Mouse (Mus musculus) heart, embryonic 13.5 days (tissue): ENCODE results near the gene Rundc3b. TPM values are rescaled to one million over a fixed set of nuclear protein-coding genes. Genes with fewer than 3 reads are reported as not detected.

ENCODE experiments used
- ATAC-seq: fragments of 200-750 bp; cut with Nextera tagmentation; 2 replicates; pipeline ENCODE4 v1.8.0; 2017; ENCODE audit warnings: moderate TSS enrichment; ENCODE audit not compliant: insufficient number of reproducible peaks, low FRiP score, low TSS enrichment; ENCODE audit errors: extremely low read depth
- H3K27ac ChIP-seq: fragments of 300-500 bp; sonication (generic); replicated peaks from 2 replicates; pipeline ENCODE4 v1.5.1; 2015; ENCODE audit warnings: moderate library complexity, mild to moderate bottlenecking, inconsistent platforms
- H3K27me3 ChIP-seq: fragments of 300-500 bp; sonication (generic); replicated peaks from 2 replicates; pipeline ENCODE4 v1.6.1; 2015; ENCODE audit warnings: mild to moderate bottlenecking, inconsistent platforms
- H3K36me3 ChIP-seq: fragments of 300-500 bp; sonication (generic); 2 replicates; pipeline ENCODE4 v1.6.1; 2015; ENCODE audit warnings: mild to moderate bottlenecking, inconsistent platforms
- H3K4me1 ChIP-seq: fragments of 300-500 bp; sonication (generic); 2 replicates; pipeline ENCODE4 v1.6.1; 2015; ENCODE audit warnings: inconsistent platforms
- H3K4me2 ChIP-seq: fragments of 300-500 bp; sonication (generic); 2 replicates; pipeline ENCODE4 v1.6.1; 2015; ENCODE audit warnings: inconsistent platforms, mild to moderate bottlenecking, moderate library complexity
- H3K4me3 ChIP-seq: fragments of 300-500 bp; sonication (generic); 2 replicates; pipeline ENCODE4 v1.5.1; 2015; ENCODE audit warnings: moderate library complexity, mild to moderate bottlenecking, inconsistent platforms
- H3K9ac ChIP-seq: fragments of 300-500 bp; sonication (generic); 2 replicates; pipeline ENCODE4 v1.6.1; 2015; ENCODE audit warnings: inconsistent platforms, mild to moderate bottlenecking, moderate library complexity
- H3K9me3 ChIP-seq: fragments of 300-500 bp; sonication (generic); 2 replicates; pipeline ENCODE4 v1.6.1; 2016; ENCODE audit warnings: inconsistent platforms
- WGBS: fragments of 180-500 bp; shearing (Covaris S2); methylation state at CpG from one replicate; pipeline ENCODE4 v1.1.7; 2015; ENCODE audit warnings: mixed read lengths; 5-methylcytosine and 5-hydroxymethylcytosine counted together
- polyA plus RNA-seq: library from polyadenylated mRNA; unstranded; fragments of >200 nt; fragmentation: Nextera tagmentation; extraction: Ambion mirVana; gene quantifications from 2 replicates; pipeline ENCODE4 v1.2.1, GENCODE M21; 2015

The Rundc3b gene
- polyA plus RNA-seq = 0.90 and 0.97 TPM in 2 replicates

- peak; percentile 93 for ATAC-seq
- WGBS = under 1% methylated on average over 58 of the region's 74 CpGs
- Histone ChIP-seq H3K27me3 (no peaks in the 10 kb centered on the region), H3K4me2 (peak within 1 kb of the TSS; percentile 89), H3K4me3 (peak within 1 kb of the TSS; percentile 83), H3K9ac (peak within 1 kb of the TSS; percentile 82), H3K4me1 (no peaks in the 10 kb centered on the region), H3K27ac (no peak within 1 kb of the TSS), H3K9me3 (no peaks in the 10 kb centered on the region), H3K36me3 (no peaks in the 10 kb centered on the region)
Measured at GRCm38 (mm10) chr5:8622596-8623231, at the start of gene Rundc3b. Gene Rundc3b (minus strand): TSS chr5:8622952.

DNA sequence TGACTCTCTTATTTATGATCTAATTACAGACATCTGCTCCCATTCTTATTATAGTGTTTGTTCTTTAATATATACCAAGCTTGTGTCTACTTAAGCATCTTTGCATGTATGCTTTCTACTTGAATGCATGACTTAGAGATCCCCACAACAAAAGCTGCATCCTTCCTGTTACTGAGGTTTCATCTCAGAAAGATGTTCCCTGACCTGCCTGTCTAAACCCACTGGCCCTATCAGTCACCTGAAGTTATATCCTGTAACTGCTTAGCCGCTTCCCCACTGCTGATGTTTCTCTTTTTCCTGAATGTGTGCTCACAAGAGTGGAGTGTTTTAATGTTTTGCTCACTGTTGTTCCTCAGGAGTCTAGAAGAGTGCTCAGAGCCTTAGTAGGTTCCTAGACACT, 46.9 kb upstream of the Rundc3b start:
- WGBS = 71% methylated on average over 1 of the region's 1 CpGs
- no peak for ATAC-seq
- H3K4me2 ChIP-seq = no peak overlapping the region
- H3K4me3 ChIP-seq = no peak overlapping the region
- H3K4me1 ChIP-seq = no peaks in the 10 kb centered on the region
- no peaks in the 10 kb centered on the region for H3K27me3 ChIP-seq
- H3K27ac ChIP-seq = no peak overlapping the region
- no peaks in the 10 kb centered on the region for H3K9me3 ChIP-seq
- no peaks in the 10 kb centered on the region for H3K36me3 ChIP-seq
- H3K9ac ChIP-seq = no peak overlapping the region

- H3K27me3 ChIP-seq = no peaks in the 10 kb centered on the region
- H3K4me1 ChIP-seq = no peaks in the 10 kb centered on the region
- WGBS = 73% methylated on average over 9 of the region's 9 CpGs
- ATAC-seq = no peak
- H3K27ac ChIP-seq = no peak overlapping the region
- no peak overlapping the region for H3K4me3 ChIP-seq
- H3K9me3 ChIP-seq = no peaks in the 10 kb centered on the region
- no peak overlapping the region for H3K9ac ChIP-seq
- no peaks in the 10 kb centered on the region for H3K36me3 ChIP-seq
- no peak overlapping the region for H3K4me2 ChIP-seq
Measured at GRCm38 (mm10) chr5:8667758-8668474, 45.2 kb upstream of the Rundc3b start.

DNA sequence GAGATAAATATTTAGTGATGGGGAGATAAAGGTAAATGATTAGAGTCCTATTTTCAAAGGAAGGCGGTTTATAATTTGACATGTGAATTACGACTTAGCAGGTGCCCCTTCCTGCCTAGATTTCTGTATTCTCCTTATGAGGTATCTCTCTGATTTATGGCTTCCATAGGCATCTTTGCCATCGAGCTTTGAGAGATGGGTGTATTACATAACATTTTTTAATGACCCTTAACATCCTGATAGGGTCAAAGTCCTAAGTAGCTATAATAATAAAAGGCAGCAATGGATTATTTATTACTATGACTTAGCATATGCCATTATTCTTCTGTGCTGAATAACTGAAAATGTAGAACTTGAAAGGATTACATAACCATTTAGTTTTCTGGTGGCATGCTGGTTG, 41.9 kb upstream of the Rundc3b start:
- Histone ChIP-seq H3K36me3 (no peaks in the 10 kb centered on the region), H3K9ac (no peak overlapping the region), H3K4me2 (no peak overlapping the region), H3K9me3 (no peaks in the 10 kb centered on the region), H3K4me1 (peaks cover 11% of the 10 kb centered on the region; the same call in 1 of the 2 replicates), H3K27ac (no peak overlapping the region), H3K27me3 (0 out of 2 replicates have a peak, but pooled peaks cover 4% of the 10 kb centered on the region), H3K4me3 (no peak overlapping the region)
- 57% methylated on average over 3 of the region's 3 CpGs for WGBS
- ATAC-seq = no peak

GRCm38 (mm10) chr5:8660738-8661151, 38.0 kb upstream of the Rundc3b start:
- Histone ChIP-seq H3K36me3 (no peaks in the 10 kb centered on the region), H3K4me3 (peak overlapping the region; percentile 59), H3K27ac (no peak overlapping the region), H3K27me3 (0 out of 2 replicates have a peak, but pooled peaks cover 4% of the 10 kb centered on the region), H3K4me2 (peak overlapping the region; percentile 93), H3K4me1 (peaks cover 12% of the 10 kb centered on the region; the same call in 1 of the 2 replicates), H3K9me3 (no peaks in the 10 kb centered on the region), H3K9ac (peak overlapping the region; percentile 67; the same call in 1 of the 2 replicates)
- 76% methylated on average over 10 of the region's 10 CpGs for WGBS
- no peak for ATAC-seq

DNA sequence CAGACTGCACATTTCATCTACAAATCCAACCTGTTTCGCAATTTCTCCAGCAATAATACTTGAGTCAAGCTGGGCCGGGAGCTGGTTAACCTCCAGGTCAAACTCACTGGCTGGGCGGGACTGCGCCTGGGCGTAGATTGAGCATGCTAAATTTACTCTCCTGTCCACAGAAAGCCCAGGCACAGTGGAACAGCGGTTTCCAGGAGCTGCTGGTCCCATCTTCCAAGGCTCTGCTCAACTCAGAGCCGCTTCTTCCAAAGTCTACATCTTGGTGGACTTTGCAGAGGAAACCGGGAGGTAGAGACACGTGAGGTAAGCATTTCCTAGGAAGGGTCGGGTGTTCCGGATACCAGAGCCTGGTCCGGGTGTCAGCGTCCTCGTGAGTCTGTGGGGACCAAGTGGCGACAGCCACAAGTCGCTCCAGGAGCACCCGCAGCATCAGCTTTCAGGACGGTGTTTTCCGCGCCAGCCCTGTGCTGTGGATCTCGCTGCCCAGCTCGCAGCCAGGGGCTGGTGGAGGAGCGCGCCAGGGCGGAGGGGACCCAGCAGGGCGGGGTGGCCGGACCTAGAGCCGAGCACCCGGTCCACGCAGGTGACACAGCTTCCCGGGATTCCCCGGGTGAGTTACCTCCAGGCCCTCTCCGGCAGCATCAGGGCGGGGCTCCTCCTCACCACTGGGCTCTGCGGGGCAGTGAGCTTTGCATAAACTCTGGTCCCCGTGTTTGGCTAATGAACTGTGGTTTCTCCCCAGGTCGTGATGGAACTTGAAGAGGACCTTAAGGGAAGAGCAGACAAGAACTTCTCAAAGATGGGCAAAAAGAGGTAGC, 37.4 kb upstream of the Rundc3b start, which contains the start of gene Abcb1a:
Gene Abcb1a (plus strand): TSS at position 167 of the 827 bp plus-strand sequence.
- Histone ChIP-seq H3K4me3 (peak within 1 kb of the TSS; percentile 59), H3K27ac (no peak within 1 kb of the TSS), H3K27me3 (0 out of 2 replicates have a peak, but pooled peaks cover 4% of the 10 kb centered on the region), H3K36me3 (no peaks in the 10 kb centered on the region), H3K9ac (peak within 1 kb of the TSS; percentile 67), H3K4me1 (peaks cover 12% of the 10 kb centered on the region; the same call in 1 of the 2 replicates), H3K9me3 (no peaks in the 10 kb centered on the region), H3K4me2 (peak within 1 kb of the TSS; percentile 93)
- 5% methylated on average over 37 of the region's 37 CpGs for WGBS
- ATAC-seq = 0 out of 2 replicates have a peak, but pooled peaks have one; percentile 37

DNA sequence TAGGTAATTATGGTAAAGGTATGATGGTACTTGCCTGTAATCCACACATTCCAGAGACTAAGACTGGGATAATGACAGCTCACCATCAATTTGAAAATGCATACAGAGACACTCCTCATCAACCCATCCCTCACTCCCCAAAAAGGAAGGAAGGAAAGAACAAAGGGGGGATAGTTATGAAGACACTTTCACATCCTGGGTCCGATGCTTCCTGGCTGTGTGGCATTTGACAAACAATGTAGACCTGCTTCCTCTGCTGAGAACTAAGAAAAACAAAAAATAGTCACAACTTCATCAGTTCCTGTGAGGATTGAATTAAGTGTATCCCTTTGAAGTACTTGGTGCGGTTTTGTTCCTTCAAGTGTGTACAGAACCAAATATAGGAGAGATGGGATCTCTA, 29.3 kb upstream of the Rundc3b start:
- no peak overlapping the region for H3K4me3 ChIP-seq
- H3K4me2 ChIP-seq = no peak overlapping the region
- no peaks in the 10 kb centered on the region for H3K27me3 ChIP-seq
- WGBS = 68% methylated on average over 2 of the region's 2 CpGs
- no peak overlapping the region for H3K27ac ChIP-seq
- H3K9ac ChIP-seq = no peak overlapping the region
- no peaks in the 10 kb centered on the region for H3K9me3 ChIP-seq
- H3K4me1 ChIP-seq = no peaks in the 10 kb centered on the region
- no peak for ATAC-seq
- H3K36me3 ChIP-seq = no peaks in the 10 kb centered on the region

DNA sequence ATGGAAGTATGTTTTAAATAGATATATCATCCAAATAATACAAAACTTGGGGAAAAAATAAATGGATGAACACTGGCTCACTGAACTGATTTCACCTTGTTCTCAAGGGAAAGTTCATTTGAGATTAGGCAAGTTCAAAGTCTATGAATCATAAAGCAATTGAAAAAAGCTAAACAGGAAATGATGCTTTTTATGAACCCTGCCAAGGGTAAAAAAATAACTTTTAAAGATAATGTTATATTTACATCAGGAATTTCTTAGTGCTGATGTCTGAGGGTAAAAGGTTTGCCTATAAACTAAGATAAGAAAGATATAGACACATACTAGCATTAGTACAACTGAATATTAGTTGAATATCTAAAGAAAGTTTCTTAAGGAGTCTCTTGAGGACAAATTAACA, 26.0 kb upstream of the Rundc3b start:
- ATAC-seq = no peak
- Histone ChIP-seq H3K9me3 (no peaks in the 10 kb centered on the region), H3K36me3 (no peaks in the 10 kb centered on the region), H3K27ac (no peak overlapping the region), H3K9ac (no peak overlapping the region), H3K4me1 (no peaks in the 10 kb centered on the region), H3K4me3 (no peak overlapping the region), H3K4me2 (no peak overlapping the region), H3K27me3 (no peaks in the 10 kb centered on the region)

DNA sequence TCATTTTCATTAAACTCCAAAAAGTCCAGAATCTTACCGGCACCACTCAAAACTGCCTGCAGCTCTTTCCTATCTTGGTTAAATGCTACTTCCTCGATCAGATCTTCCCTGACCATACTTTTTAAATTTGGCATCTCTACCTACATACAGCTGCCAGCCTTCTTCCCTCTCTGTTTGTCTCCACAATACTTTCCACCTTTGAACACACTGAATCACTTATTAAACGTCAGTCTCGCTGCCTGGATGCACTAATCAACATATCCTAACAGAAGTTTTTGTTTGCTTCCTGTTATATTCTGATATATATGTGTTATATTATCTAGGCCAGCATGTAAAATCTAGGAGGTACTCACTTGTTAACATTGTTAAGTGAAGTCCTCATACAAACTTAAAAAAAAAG, 25.5 kb upstream of the Rundc3b start:
- H3K27ac ChIP-seq = no peak overlapping the region
- H3K9ac ChIP-seq = no peak overlapping the region
- H3K36me3 ChIP-seq = no peaks in the 10 kb centered on the region
- no peak overlapping the region for H3K4me3 ChIP-seq
- ATAC-seq = no peak
- H3K4me1 ChIP-seq = no peaks in the 10 kb centered on the region
- H3K27me3 ChIP-seq = no peaks in the 10 kb centered on the region
- WGBS = 66% methylated on average over 4 of the region's 4 CpGs
- H3K9me3 ChIP-seq = no peaks in the 10 kb centered on the region
- no peak overlapping the region for H3K4me2 ChIP-seq

DNA sequence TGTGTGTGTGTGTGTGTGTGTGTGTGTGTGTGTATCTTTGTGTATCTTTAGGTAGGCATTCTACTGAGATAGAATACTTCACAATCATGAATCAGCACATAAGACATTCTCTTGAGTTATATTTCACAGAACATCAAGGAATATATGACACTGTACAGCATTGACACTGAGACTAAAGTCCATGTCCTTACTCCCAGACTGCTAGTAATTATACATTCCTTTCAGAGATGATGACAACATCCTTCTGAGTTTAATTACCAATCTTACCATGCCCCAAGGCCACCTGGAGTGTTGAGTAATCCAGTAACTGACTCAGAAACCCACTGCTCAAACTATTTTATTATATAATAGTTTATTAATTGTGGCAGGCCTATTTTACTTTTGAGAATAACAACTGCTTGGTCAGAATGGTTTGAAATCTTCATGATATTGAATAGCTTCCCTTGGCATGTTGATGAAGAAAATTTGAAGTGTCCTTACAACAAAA, 11.8 kb upstream of the Rundc3b start:
- ATAC-seq = no peak
- no peak overlapping the region for H3K9ac ChIP-seq
- H3K4me2 ChIP-seq = no peak overlapping the region

GRCm38 (mm10) chr5:8632901-8633300, 10.1 kb upstream of the Rundc3b start:
- Histone ChIP-seq H3K9ac (no peak overlapping the region), H3K27me3 (no peaks in the 10 kb centered on the region), H3K4me3 (no peak overlapping the region), H3K9me3 (no peaks in the 10 kb centered on the region), H3K4me2 (no peak overlapping the region), H3K36me3 (no peaks in the 10 kb centered on the region), H3K27ac (no peak overlapping the region), H3K4me1 (no peaks in the 10 kb centered on the region)
- WGBS = 74% methylated on average over 3 of the region's 3 CpGs
- no peak for ATAC-seq

More for the DNA sequence above, 11.8 kb upstream of the Rundc3b start:
- no peak overlapping the region for H3K4me3 ChIP-seq
- H3K27me3 ChIP-seq = no peaks in the 10 kb centered on the region
- H3K4me1 ChIP-seq = no peaks in the 10 kb centered on the region
- H3K36me3 ChIP-seq = no peaks in the 10 kb centered on the region
- no peak overlapping the region for H3K27ac ChIP-seq
- H3K9me3 ChIP-seq = no peaks in the 10 kb centered on the region
